In genomic region chr11:26378074-26378473, GRCm38 (mm10) we compare ENCODE assay signal across 17 mouse cellular contexts.
"Had no signal": no experiment of that assay in that cellular context is flagged by ENCODE, and none has a peak within 500 bp of the region (broad histone marks: within the 10 kb centered on the region; RNA-seq: fewer than 3 reads in every experiment).

No protein-coding gene starts in this region.

- H3K4me3 ChIP-seq: limb, embryonic 12.5 days; limb, embryonic 15.5 days had no signal

- ATAC-seq: inflammation-experienced regulatory T-cells, adult 6 months; intestine, embryonic 16.5 days had no signal

- H3K27me3 ChIP-seq: limb, embryonic 12.5 days; limb, embryonic 15.5 days had no signal

- H3K36me3 ChIP-seq: limb, embryonic 12.5 days; limb, embryonic 15.5 days had no signal

- H3K4me2 ChIP-seq: limb, embryonic 12.5 days; limb, embryonic 15.5 days had no signal

- H3K9me3 ChIP-seq: limb, embryonic 12.5 days; limb, embryonic 15.5 days had no signal

- H3K9ac ChIP-seq: limb, embryonic 12.5 days; limb, embryonic 15.5 days had no signal

- H3K27ac ChIP-seq: limb, embryonic 12.5 days; limb, embryonic 15.5 days; stomach, postnatal 0 days had no signal

- H3K4me1 ChIP-seq: limb, embryonic 12.5 days; limb, embryonic 15.5 days had no signal

- DNase-seq: kidney, adult 18-20 months; kidney, adult 9 months; kidney, postnatal 14 days; kidney, postnatal 4 days; left cerebral cortex, postnatal 4 days; lung, adult 2 months; lung, postnatal 14 days; lung, postnatal 4 days; midbrain, embryonic 14.5 days; right cerebral cortex, postnatal 14 days; right cerebral cortex, postnatal 4 days; thymus, postnatal 25 days had no signal
